Mouse (Mus musculus) lung, adult 2 months (tissue): Measurements from ENCODE around the gene 6030408B16Rik. TPM values are rescaled to one million over a fixed set of nuclear protein-coding genes. Genes with fewer than 3 reads are reported as not detected.
A peak's percentile ranks its signal among the peaks of the same experiment; 100 is the strongest.

Experiments
- DNase-seq: peaks from one replicate; pipeline ENCODE4 v3.0.0; 2022
- H3K4me1 ChIP-seq: fragments of 200-500 bp; 2 replicates; pipeline ENCODE4 v1.6.1; 2011; ENCODE audit warnings: low read length; ENCODE audit not compliant: control insufficient read depth, insufficient read depth
- H3K4me3 ChIP-seq: fragments of 200-500 bp; replicated peaks from 2 replicates; pipeline ENCODE3; 2011; ENCODE audit warnings: low read depth, mild to moderate bottlenecking, control low read depth, low read length; ENCODE audit errors: extremely low read depth
- CTCF ChIP-seq: fragments of 200-500 bp; IDR thresholded peaks from 2 replicates; pipeline ENCODE4 v1.5.1; 2011; ENCODE audit warnings: mild to moderate bottlenecking, low read length, control low read depth; ENCODE audit not compliant: insufficient read depth
- POLR2A ChIP-seq: fragments of 200-500 bp; IDR thresholded peaks from 2 replicates; pipeline ENCODE4 v1.6.1; 2011; ENCODE audit warnings: low read depth, mild to moderate bottlenecking, control low read depth, low read length, borderline replicate concordance; ENCODE audit errors: extremely low read depth
- WGBS: fragments of 180-500 bp; shearing (Covaris S2); methylation state at CpG from one replicate; pipeline ENCODE4 v1.1.7; 2018; 5-methylcytosine and 5-hydroxymethylcytosine counted together
- polyA plus RNA-seq: library from polyadenylated mRNA; depleted of rRNA; stranded (reverse); fragments of >200 nt; gene quantifications from 2 replicates; pipeline ENCODE4 v1.2.3, GENCODE M21; 2012

6030408B16Rik gene
- polyA plus RNA-seq, 1 experiment = 35.1 TPM

DNA sequence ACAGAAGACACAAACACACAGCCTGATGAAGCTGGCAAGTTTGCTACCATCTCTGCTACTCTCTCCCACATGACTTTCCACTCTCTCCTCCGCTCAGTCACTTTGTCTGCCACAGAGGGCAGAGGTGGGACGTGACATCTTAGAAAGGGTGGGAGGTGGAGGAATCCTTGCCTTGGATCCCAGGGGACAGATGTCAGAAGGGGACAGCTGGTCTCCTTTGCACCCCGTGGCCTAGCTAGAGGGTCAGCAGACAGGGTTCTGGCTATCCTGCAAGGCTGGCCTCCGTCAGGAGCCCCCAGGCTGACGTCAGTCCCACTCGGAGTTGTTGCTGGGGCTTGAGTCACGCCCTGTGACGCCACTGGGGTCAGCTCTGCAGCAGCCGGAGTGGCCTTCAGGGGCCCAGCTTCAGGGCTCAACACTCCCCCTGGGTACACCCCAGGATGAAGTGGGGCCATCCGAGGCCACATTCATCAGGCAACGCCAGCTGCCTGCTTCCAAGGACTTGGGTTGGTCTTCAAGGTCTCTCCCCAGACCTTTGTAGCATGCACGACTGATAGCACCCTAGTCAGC lies 13.5 kb upstream of the 6030408B16Rik start:
- no peak for DNase-seq
- WGBS = 64% methylated on average over 12 of the region's 12 CpGs
- Histone ChIP-seq H3K4me1 (no peaks in the 10 kb centered on the region), H3K4me3 (no peak overlapping the region)
- TF ChIP-seq POLR2A (no peak), CTCF (no peak)

- no peak for TF ChIP-seq CTCF
- TF ChIP-seq POLR2A = no peak
- DNase-seq = no peak
- H3K4me3 ChIP-seq = no peak overlapping the region
- H3K4me1 ChIP-seq = peaks cover 2% of the 10 kb centered on the region; the same call in 1 of the 2 replicates
- 64% methylated on average over 5 of the region's 5 CpGs for WGBS
These were observed 10.5 kb upstream of the 6030408B16Rik start for GRCm38 (mm10) chr15:101282471-101282870.

DNA sequence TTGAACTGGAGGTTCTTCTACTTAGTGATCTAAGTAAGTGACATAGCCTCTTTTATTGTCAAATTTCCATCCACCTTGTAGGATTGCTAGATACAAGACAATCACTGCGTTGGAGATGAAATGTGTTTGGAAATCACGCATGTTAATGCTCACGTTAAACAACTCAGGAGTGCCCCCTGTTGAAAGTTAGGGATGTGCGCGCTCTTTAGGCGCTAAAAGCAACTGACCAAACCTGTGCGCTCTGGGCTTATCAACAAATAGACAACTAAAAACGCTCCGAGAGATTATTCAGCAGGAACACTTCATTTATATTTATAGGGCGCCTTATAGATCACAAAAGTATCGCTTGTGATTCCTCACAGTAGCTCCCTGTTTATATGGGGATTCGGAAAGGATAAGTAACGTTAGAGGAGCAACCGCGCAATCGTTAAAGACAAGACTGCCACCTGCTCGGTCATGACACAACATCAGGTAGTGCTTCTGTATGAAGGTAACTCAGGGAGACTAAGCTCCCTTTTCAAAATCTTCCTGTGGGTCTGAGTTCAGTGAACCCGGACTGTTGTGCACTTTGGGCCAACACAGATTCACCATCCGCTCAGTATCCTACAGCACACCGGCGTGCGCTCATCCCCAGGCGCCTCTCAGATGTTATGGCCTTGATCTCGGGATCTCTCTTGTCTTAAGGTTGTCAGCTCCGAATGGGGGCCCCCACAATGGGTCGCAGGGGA lies 9.7 kb upstream of the 6030408B16Rik start:
- H3K4me1 ChIP-seq = peaks cover 2% of the 10 kb centered on the region; the same call in 1 of the 2 replicates
- peak overlapping the region; percentile 66 for H3K4me3 ChIP-seq
- WGBS = under 1% methylated on average over 26 of the region's 26 CpGs
- no peak for DNase-seq
- TF ChIP-seq POLR2A = no peak
- peak; percentile 64 for TF ChIP-seq CTCF

GRCm38 (mm10) chr15:101283911-101284750 lies 8.9 kb upstream of the 6030408B16Rik start, which contains the start of gene Atg101:
TSS of gene Atg101 (plus strand) at chr15:101284272.
- Histone ChIP-seq H3K4me1 (peaks cover 2% of the 10 kb centered on the region; the same call in 1 of the 2 replicates), H3K4me3 (peak within 1 kb of the TSS; percentile 82)
- DNase-seq = peak; percentile 88
- TF ChIP-seq POLR2A = peak; percentile 97
- TF ChIP-seq CTCF = peak; percentile 83
- WGBS = under 1% methylated on average over 61 of the region's 61 CpGs

DNA sequence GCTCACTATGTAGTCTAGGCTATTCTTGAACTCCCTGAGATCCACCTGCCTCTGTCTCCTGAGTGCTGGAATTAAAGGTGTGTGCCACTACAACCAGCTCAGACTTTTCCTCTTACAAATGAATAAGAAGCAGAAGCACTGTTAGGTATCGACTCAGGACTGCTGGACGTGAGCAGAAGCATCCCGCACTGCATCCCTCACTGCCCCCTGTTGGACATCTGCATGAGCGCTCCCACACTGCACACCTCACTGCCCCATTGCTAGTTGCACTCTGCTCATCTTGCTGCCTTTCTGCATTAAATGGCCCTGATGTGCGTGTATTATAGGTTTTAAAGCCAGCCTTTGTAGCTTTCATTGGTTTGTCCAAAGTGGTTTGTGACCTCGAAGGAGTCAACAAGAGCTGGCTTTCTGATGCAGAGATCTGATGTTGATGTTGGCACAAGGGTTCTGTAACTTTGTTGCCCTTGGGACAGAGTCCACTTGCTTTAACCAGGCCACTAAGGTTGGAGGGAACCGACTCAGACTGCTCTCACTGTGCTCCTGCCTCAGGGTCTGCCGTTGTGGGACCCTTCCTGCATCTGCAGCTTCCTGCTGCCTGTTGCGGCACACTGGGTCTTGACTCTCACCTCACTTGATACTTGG lies 6.8 kb upstream of the 6030408B16Rik start:
- Histone ChIP-seq H3K4me3 (no peak overlapping the region), H3K4me1 (peaks cover 2% of the 10 kb centered on the region; the same call in 1 of the 2 replicates)
- WGBS = 60% methylated on average over 9 of the region's 9 CpGs
- no peak for DNase-seq
- no peak for TF ChIP-seq POLR2A
- TF ChIP-seq CTCF = peak; percentile 75

DNA sequence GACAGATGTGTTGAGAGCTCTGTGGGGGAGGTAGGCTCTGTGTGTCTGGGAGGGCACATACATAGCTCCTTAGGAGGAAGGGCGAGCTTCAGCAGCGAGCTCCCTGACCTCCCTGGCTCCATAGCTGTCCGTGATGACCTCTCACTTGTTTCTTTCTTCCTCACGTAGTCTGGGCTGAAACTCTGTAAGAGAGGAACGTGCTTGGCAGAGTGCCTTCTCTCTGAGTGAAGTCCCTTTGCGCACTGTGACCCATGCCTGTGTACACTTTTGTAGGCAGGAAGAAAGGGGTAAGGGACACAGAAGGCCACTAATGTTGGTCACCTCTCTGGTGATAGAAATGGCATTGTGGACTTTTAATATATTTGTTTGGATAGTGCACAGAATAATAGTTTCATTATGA lies 5.7 kb upstream of the 6030408B16Rik start:
- Histone ChIP-seq H3K4me3 (no peak overlapping the region), H3K4me1 (peaks cover 2% of the 10 kb centered on the region; the same call in 1 of the 2 replicates)
- DNase-seq = no peak
- 79% methylated on average over 6 of the region's 6 CpGs for WGBS
- no peak for TF ChIP-seq CTCF
- no peak for TF ChIP-seq POLR2A

DNA sequence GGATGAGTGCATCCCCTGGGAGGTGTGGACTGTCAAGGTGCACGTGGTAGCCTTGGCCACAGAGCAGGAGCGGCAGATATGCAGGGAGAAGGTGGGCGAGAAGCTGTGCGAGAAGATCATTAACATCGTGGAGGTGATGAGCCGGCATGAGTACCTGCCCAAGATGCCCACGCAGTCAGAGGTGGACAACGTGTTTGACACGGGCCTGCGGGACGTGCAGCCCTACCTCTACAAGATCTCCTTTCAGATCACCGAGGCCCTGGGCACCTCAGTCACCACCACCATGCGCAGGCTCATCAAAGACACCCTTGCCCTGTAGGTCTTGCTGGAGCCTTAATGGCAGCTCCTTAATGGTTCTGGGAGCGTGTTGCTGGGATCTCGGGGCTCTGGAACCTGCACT lies 2.7 kb upstream of the 6030408B16Rik start:
- H3K4me3 ChIP-seq = no peak overlapping the region
- H3K4me1 ChIP-seq = no peaks in the 10 kb centered on the region
- no peak for DNase-seq
- WGBS = 96% methylated on average over 15 of the region's 15 CpGs
- TF ChIP-seq CTCF (no peak), POLR2A (no peak)

DNA sequence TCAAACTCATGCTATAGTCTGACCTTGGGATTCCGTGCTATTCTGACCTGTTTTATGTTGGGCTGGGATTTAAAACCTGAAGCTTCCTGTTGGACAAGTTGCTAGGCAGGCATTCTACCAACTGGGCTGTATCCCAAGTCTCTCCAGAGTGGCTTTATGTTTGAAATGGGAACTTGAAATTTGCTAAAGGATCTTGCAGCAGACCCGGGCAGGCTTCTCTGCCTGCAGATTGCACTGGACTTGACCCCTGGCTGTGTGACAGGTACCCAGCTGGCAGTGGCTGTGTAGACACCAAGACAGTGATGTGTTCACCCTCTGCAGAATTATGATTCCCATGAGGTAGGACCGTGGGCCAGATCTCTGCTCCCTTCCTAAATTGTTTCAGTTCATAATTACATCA lies 1.0 kb upstream of the 6030408B16Rik start:
- TF ChIP-seq CTCF (no peak), POLR2A (no peak)
- 39% methylated on average over 3 of the region's 3 CpGs for WGBS
- no peaks in the 10 kb centered on the region for H3K4me1 ChIP-seq
- DNase-seq = no peak
- H3K4me3 ChIP-seq = no peak overlapping the region
